Comparison of ENCODE assay signal across 8 mouse cellular contexts in the genomic region with DNA sequence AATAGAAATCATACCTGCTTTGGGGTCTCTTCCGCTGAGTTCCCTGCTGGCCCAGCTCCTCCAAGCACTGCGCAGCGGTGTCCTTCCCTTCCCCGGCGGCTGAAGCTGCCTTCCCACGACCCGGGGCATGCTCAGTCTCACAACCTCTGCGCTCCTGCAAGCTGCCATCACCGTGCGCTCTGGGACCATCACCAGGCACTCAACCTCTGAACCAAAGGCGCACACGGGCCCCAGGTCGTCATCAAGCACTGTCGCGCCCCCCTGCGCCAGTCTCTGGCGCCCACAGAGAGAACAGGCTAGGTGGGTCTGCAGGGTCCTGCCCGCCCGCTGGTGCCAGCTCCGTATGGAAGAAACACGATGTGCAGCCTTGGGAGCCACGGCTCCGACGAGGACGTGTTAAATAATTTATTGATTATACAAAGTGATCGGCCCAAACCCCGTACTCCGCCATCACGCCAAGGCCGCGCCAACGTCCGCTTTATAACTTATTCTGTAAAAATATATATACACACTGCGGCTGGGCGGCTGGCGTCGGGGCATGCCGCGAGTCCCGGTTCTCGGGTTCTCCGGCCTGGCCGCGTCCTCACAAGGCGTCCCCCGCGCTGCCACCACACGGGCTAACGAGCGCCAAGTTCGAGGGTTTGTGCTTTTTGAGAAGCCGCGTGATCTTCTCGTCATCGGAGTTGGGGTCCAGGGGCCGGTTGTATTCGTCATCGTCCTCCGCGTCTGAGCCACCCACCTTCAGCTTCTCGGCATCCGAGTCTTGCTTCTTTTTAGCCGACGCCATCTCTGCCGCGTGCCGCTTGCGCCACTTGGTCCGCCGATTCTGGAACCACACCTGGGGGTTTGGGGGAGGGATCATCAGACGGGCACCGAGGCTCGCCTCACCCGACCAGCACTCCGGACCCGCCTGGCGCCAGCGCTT. TPM values are rescaled to one million over a fixed set of nuclear protein-coding genes. Genes with fewer than 3 reads are reported as not detected.
DNase-seq lines count a peak whose midpoint lies in the region; ATAC-seq and TF ChIP-seq lines count a peak whose summit lies in the region.

No protein-coding gene starts in this region.

- peaks cover 99% of the 10 kb centered on the region for H3K27me3 ChIP-seq in heart, embryonic 10.5 days (ENCODE audit: insufficient read depth, poor library complexity, severe bottlenecking)
- H3K27me3 ChIP-seq in forebrain, postnatal 0 days (ENCODE audit: insufficient read depth, low read length): peaks cover 52% of the 10 kb centered on the region
- H3K27me3 ChIP-seq in limb, embryonic 13.5 days: peaks cover 100% of the 10 kb centered on the region
- peaks cover 29% of the 10 kb centered on the region; the same call in 1 of the 2 replicates for H3K27me3 ChIP-seq in stomach, postnatal 0 days (ENCODE audit: control insufficient read depth, insufficient read depth, low read length)

- no peak overlapping the region for H3K27ac ChIP-seq in heart, embryonic 10.5 days
- H3K27ac ChIP-seq in forebrain, postnatal 0 days (ENCODE audit: low read depth, low read length): no peak overlapping the region
- H3K27ac ChIP-seq in limb, embryonic 13.5 days: no peak overlapping the region
- H3K27ac ChIP-seq in stomach, postnatal 0 days (replicated peaks): no peak overlapping the region

- H3K36me3 ChIP-seq in heart, embryonic 10.5 days: peaks cover 33% of the 10 kb centered on the region
- no peaks in the 10 kb centered on the region for H3K36me3 ChIP-seq in forebrain, postnatal 0 days (ENCODE audit: insufficient read depth)
- H3K36me3 ChIP-seq in limb, embryonic 13.5 days: peaks cover 28% of the 10 kb centered on the region
- peaks cover 7% of the 10 kb centered on the region for H3K36me3 ChIP-seq in stomach, postnatal 0 days (ENCODE audit: control insufficient read depth, insufficient read depth, low read length)

- peaks cover 28% of the 10 kb centered on the region for H3K4me1 ChIP-seq in heart, embryonic 10.5 days
- H3K4me1 ChIP-seq in forebrain, postnatal 0 days (ENCODE audit: insufficient read depth): peaks cover 8% of the 10 kb centered on the region; the same call in 1 of the 2 replicates
- peaks cover 46% of the 10 kb centered on the region for H3K4me1 ChIP-seq in limb, embryonic 13.5 days
- 0 out of 2 replicates have a peak, but pooled peaks cover 2% of the 10 kb centered on the region for H3K4me1 ChIP-seq in stomach, postnatal 0 days (replicated peaks; ENCODE audit: control insufficient read depth, insufficient read depth)

- H3K4me2 ChIP-seq in forebrain, postnatal 0 days (ENCODE audit: low read depth): peak overlapping the region; percentile 35; the same call in 1 of the 2 replicates
- peak overlapping the region; percentile 66 for H3K4me2 ChIP-seq in limb, embryonic 13.5 days (replicated peaks)
- H3K4me2 ChIP-seq in stomach, postnatal 0 days (replicated peaks; ENCODE audit: low read depth): peak overlapping the region; percentile 50

- no peak for DNase-seq in heart, embryonic 10.5 days (ENCODE audit: low spot score)
- DNase-seq in heart, adult 9 months (ENCODE audit: low spot score in 2 of 2): no peak
- peak; percentile 69 for DNase-seq in ZHBTc4 (ENCODE audit: low read depth, low spot score)
- peak; percentile 49 for DNase-seq in forebrain, postnatal 0 days
- DNase-seq in stomach, postnatal 0 days (ENCODE audit: low spot score): no peak
- DNase-seq in thymus, postnatal 10 days (ENCODE audit: low spot score in 2 of 2): no peak
- DNase-seq in cerebellum, adult 11-12 months: no peak

- TF ChIP-seq EP300 in stomach, postnatal 0 days (optimal IDR thresholded peaks at IDR 0.05): no peak

- no peak overlapping the region for H3K9ac ChIP-seq in forebrain, postnatal 0 days
- H3K9ac ChIP-seq in limb, embryonic 13.5 days: no peak overlapping the region
- H3K9ac ChIP-seq in stomach, postnatal 0 days (ENCODE audit: low read length): peak overlapping the region; percentile 35; the same call in 1 of the 2 replicates

- peak overlapping the region; percentile 60 for H3K4me3 ChIP-seq in heart, embryonic 10.5 days
- H3K4me3 ChIP-seq in forebrain, postnatal 0 days (ENCODE audit: low read depth, low read length): no peak overlapping the region; the same call in 1 of the 2 replicates
- peak overlapping the region; percentile 42 for H3K4me3 ChIP-seq in limb, embryonic 13.5 days
- H3K4me3 ChIP-seq in stomach, postnatal 0 days (ENCODE audit: low read depth, low read length): peak overlapping the region; percentile 39

- no peak for TF ChIP-seq CTCF in forebrain, postnatal 0 days (IDR thresholded peaks at IDR 0.05; ENCODE audit: low read depth)
- TF ChIP-seq CTCF in stomach, postnatal 0 days (IDR thresholded peaks at IDR 0.05; ENCODE audit: low read depth): no peak

- 1% methylated on average over 78 of the region's 78 CpGs for WGBS in heart, embryonic 10.5 days
- WGBS in forebrain, postnatal 0 days: 3% methylated on average over 78 of the region's 78 CpGs
- 2% methylated on average over 78 of the region's 78 CpGs for WGBS in limb, embryonic 13.5 days
- WGBS in stomach, postnatal 0 days: 11% methylated on average over 78 of the region's 78 CpGs

- H3K9me3 ChIP-seq in heart, embryonic 10.5 days: no peaks in the 10 kb centered on the region
- H3K9me3 ChIP-seq in forebrain, postnatal 0 days (ENCODE audit: low read length): no peaks in the 10 kb centered on the region
- no peaks in the 10 kb centered on the region for H3K9me3 ChIP-seq in limb, embryonic 13.5 days
- no peaks in the 10 kb centered on the region for H3K9me3 ChIP-seq in stomach, postnatal 0 days (ENCODE audit: control insufficient read depth, low read length)

- 0 out of 2 replicates have a peak, but pooled peaks have one; percentile 4 for ATAC-seq in forebrain, postnatal 0 days
- no peak for ATAC-seq in limb, embryonic 13.5 days (ENCODE audit: low FRiP score, low read depth)
- ATAC-seq in stomach, postnatal 0 days (ENCODE audit: low FRiP score, low TSS enrichment): no peak

RNA-seq across cellular contexts. Expression of a gene that starts 1.5 kb away (rescaled TPM):
- polyA plus RNA-seq in heart, embryonic 10.5 days (2016; fragmentation: Nextera tagmentation; extraction: Ambion mirVana): 1.2 TPM in 1 of 2 replicates, not detected in the other
- 1.00 and 1.2 TPM in 2 replicates for total RNA-seq in forebrain, postnatal 0 days (2014; rRNA removed)
- polyA plus RNA-seq in forebrain, postnatal 0 days (2015; fragmentation: Nextera tagmentation; extraction: Ambion mirVana): 0.52 and 1.4 TPM in 2 replicates
- polyA plus RNA-seq in limb, embryonic 13.5 days (2015; fragmentation: Nextera tagmentation; extraction: Ambion mirVana): 0.08 TPM in 1 of 2 replicates, not detected in the other
- 6.3 and 8.4 TPM in 2 replicates for polyA plus RNA-seq in stomach, postnatal 0 days (2015; fragmentation: Nextera tagmentation; extraction: Ambion mirVana)

Comparison
In these comparisons a context has a peak if more than half of its experiments do, and no peak if none do; other contexts are left out.
1. DNase-seq: peak in ZHBTc4 (single experiment) and forebrain, postnatal 0 days (single experiment); none in heart, embryonic 10.5 days (single experiment), heart, adult 9 months (0 of 2), stomach, postnatal 0 days (single experiment), thymus, postnatal 10 days (0 of 2) and cerebellum, adult 11-12 months (single experiment).
2. Peak in every context shown above with its lines, with median percentiles within 50 percentile points of each other: H3K4me2 ChIP-seq.